Mouse (Mus musculus) midbrain, embryonic 16.5 days (tissue): Measurements from ENCODE around the gene Ptpn12. TPM values are rescaled to one million over a fixed set of nuclear protein-coding genes. Genes with fewer than 3 reads are reported as not detected.

Experiments used
- ATAC-seq: fragments of 200-750 bp; cut with Nextera tagmentation; 2 replicates; pipeline ENCODE4 v1.8.0; 2017; ENCODE audit warnings: moderate TSS enrichment
- H3K27ac ChIP-seq: fragments of 300-500 bp; sonication (generic); 2 replicates; pipeline ENCODE4 v1.5.1; 2014; ENCODE audit warnings: mild to moderate bottlenecking, low read length, mixed read lengths
- H3K27me3 ChIP-seq: fragments of 300-500 bp; sonication (generic); 2 replicates; pipeline ENCODE4 v1.6.1; 2014; ENCODE audit warnings: low read depth, low read length, mixed read lengths; ENCODE audit not compliant: control insufficient read depth, insufficient read depth
- H3K36me3 ChIP-seq: fragments of 300-500 bp; sonication (generic); 2 replicates; pipeline ENCODE4 v1.6.1; 2014; ENCODE audit warnings: mild to moderate bottlenecking, low read length, moderate library complexity, mixed read lengths; ENCODE audit not compliant: control insufficient read depth, insufficient read depth
- H3K4me1 ChIP-seq: fragments of 300-500 bp; sonication (generic); 2 replicates; pipeline ENCODE4 v1.6.1; 2014; ENCODE audit warnings: mild to moderate bottlenecking, low read length, mixed read lengths; ENCODE audit not compliant: control insufficient read depth, insufficient read depth
- H3K4me2 ChIP-seq: fragments of 300-500 bp; sonication (generic); 2 replicates; pipeline ENCODE4 v1.6.1; 2014; ENCODE audit warnings: mild to moderate bottlenecking, low read length, mixed read lengths
- H3K4me3 ChIP-seq: fragments of 300-500 bp; sonication (generic); 2 replicates; pipeline ENCODE4 v1.5.1; 2014; ENCODE audit warnings: low read depth, mild to moderate bottlenecking, low read length, moderate library complexity, mixed read lengths
- H3K9ac ChIP-seq: fragments of 300-500 bp; sonication (generic); 2 replicates; pipeline ENCODE4 v1.6.1; 2014; ENCODE audit warnings: low read depth, low read length, mixed read lengths
- H3K9me3 ChIP-seq: fragments of 300-500 bp; sonication (generic); replicated peaks from 2 replicates; pipeline ENCODE4 v1.6.1; 2014; ENCODE audit warnings: mild to moderate bottlenecking, low read length, mixed read lengths; ENCODE audit not compliant: control insufficient read depth, poor library complexity, severe bottlenecking
- WGBS: fragments of 180-500 bp; shearing (Covaris S2); extraction: QIAGEN DNeasy Blood & Tissue Kit; methylation state at CpG from one replicate; pipeline ENCODE4 v1.1.7; 2014; 5-methylcytosine and 5-hydroxymethylcytosine counted together
- polyA plus RNA-seq: library from polyadenylated mRNA; unstranded; fragments of >200 nt; fragmentation: Nextera tagmentation; extraction: Ambion mirVana; gene quantifications from 2 replicates; pipeline ENCODE4 v1.2.1, GENCODE M21; 2015

Ptpn12 gene
- polyA plus RNA-seq, 1 experiment from 2014 or later, result 22.5 TPM

GRCm38 (mm10) chr5:20940040-20940571 is 115.6 kb downstream of the Ptpn12 start:
- Histone ChIP-seq H3K4me1 (no peaks in the 10 kb centered on the region), H3K4me2 (no peak overlapping the region), H3K9me3 (no peaks in the 10 kb centered on the region), H3K36me3 (no peaks in the 10 kb centered on the region), H3K4me3 (no peak overlapping the region), H3K9ac (no peak overlapping the region), H3K27ac (no peak overlapping the region), H3K27me3 (no peaks in the 10 kb centered on the region)
- WGBS, result 96% methylated on average over 6 of the region's 6 CpGs
- no peak for ATAC-seq

GRCm38 (mm10) chr5:20938523-20938922 is 117.2 kb downstream of the Ptpn12 start:
- Histone ChIP-seq H3K27me3 (no peaks in the 10 kb centered on the region), H3K4me2 (no peak overlapping the region), H3K4me1 (no peaks in the 10 kb centered on the region), H3K4me3 (no peak overlapping the region), H3K36me3 (no peaks in the 10 kb centered on the region), H3K27ac (no peak overlapping the region), H3K9me3 (no peaks in the 10 kb centered on the region), H3K9ac (no peak overlapping the region)
- ATAC-seq, result no peak
- whole genome bisulfite sequencing, result 81% methylated on average over 5 of the region's 5 CpGs

Other genes starting within 250 kb of the Ptpn12 start
- 27.6 and 31.0 TPM in 2 replicates for gene Phtf2, start 173.8 kb downstream of the Ptpn12 start, polyA plus RNA-seq
- gene Tmem60, start 173.7 kb downstream of the Ptpn12 start, polyA plus RNA-seq, result 61.0 and 61.4 TPM in 2 replicates
- gene Rsbn1l, start 99.5 kb downstream of the Ptpn12 start, polyA plus RNA-seq, result 4.3 and 4.9 TPM in 2 replicates
- 10.6 and 12.4 TPM in 2 replicates for gene Gsap, start 130.3 kb upstream of the Ptpn12 start, polyA plus RNA-seq